Mouse (Mus musculus) CD8-positive naive resting alpha-beta T cell, adult 2 months (primary cell): ENCODE results near the gene Pik3ca.
A peak's percentile ranks its signal among the peaks of the same experiment; 100 is the strongest.

Experiments used
- DNase-seq, 2 experiments: peaks; one replicate each; pipeline ENCODE4 v3.0.0; 2022; ENCODE audit warnings: low read depth in 2 of 2, low spot score in 2 of 2

Pik3ca gene

GRCm38 (mm10) chr3:32441710-32442109 lies 44.2 kb downstream of the Pik3ca start:
- DNase-seq: no peak

DNA sequence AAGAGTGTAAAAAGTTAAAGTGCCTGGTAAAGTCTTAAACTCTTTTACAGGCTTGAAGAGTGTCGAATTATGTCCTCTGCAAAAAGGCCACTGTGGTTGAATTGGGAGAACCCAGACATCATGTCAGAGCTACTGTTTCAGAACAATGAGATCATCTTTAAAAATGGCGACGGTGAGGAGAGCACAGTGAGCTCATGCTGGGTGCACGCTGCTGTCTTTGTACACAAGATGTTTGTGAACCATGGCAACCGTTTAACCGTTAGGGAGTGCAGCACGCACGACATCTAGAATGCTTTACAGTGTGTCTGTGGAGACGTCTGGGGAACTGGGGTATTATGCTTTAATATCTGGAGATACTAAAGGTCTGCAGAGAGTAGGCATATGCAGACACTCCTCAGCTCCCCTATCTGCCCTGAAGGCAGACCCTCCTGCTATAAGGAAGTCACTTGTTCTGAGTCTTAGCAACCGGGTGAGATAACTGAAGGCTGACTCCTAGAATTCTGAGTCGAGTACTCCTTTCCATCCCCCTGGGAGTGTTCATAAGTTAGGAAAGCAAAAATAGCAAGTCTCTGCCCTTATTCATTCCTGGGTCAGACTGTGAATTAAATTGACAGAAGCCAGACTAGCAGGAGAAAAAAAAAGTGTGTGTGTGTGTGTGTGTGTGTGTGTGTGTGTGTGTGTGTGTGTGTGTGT lies 57.0 kb downstream of the Pik3ca start:
- no peak for DNase-seq

DNA sequence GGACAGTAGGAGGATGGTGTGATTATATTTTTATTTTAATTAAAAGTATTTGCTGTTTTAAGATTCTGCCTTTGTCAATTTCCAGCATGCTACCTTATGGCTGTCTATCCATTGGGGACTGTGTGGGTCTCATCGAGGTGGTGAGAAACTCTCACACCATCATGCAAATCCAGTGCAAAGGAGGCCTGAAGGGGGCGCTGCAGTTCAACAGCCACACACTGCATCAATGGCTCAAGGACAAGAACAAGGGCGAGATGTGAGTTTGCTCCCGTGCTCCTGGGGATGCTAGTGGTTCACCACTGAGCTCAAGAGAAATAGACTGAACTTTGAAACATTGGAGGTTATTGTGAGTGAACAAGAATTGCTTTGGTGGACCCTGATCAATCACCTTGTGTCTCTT lies 62.3 kb downstream of the Pik3ca start:
- peak; percentile 14 to 24 for DNase-seq

DNA sequence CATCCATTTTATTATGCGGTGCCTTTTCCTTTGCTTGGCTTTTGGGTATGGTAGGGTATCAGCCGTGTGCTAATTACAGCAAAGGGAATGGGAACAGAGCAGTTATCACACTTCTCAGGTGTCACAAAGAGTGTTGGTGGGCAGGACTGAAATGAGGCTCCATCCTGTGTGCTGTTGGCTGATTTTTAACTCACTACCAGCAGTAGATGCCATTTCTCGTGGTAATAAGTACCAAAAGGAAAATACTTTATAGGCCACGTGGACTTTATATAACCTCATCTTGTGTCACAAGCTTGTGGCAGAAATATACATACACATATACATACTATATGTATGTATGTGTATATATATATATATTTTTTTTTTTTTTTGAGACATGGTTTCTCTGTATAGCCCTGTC lies 69.8 kb downstream of the Pik3ca start:
- no peak for DNase-seq

DNA sequence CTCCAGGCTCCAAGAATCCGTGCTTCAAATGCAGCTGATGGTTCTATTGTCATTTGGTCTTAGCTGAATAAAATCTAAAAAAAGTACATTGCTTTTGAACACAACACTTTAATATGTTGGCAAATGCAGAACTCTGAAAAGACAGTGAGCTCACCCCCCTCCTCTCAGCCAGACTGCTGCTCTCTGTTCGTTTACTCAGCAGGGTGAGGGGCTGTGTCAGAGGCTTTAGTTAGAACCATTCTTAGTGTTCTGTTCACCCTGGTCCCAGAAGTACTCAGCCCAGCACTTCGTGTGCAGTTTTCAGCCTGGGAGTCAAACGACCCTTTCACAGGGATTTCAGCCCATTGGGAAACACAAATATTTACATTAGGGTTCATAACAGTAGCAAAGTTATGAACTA lies 70.9 kb downstream of the Pik3ca start:
- DNase-seq: no peak

DNA sequence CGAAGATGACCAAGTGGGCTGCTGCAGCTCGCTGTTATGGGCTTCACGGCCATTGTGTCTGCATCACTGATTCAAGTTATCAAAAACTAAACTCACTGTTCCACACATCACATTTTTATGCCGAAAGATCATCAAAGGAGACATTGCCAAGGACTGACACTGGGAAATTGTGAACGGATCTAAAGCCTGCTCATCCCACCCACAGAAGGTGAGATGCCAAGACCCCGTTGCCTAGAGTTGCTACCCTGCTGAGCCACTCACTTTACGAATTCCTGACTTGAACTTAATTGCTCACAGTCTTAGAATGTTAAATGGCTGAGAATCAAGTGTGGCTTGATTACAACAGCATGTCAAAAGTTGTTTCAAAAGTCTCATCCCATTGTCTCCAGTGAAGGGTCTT lies 73.0 kb downstream of the Pik3ca start:
- DNase-seq: no peak

- no peak for DNase-seq
Observed at GRCm38 (mm10) chr3:32471098-32471497, 73.6 kb downstream of the Pik3ca start.

- no peak for DNase-seq
Observed at GRCm38 (mm10) chr3:32472191-32472900, 74.9 kb downstream of the Pik3ca start.

GRCm38 (mm10) chr3:32473184-32473583 lies 75.7 kb downstream of the Pik3ca start:
- DNase-seq: no peak

- DNase-seq: no peak
Observed at GRCm38 (mm10) chr3:32479961-32480360, 82.5 kb downstream of the Pik3ca start.

GRCm38 (mm10) chr3:32483035-32483434 lies 85.6 kb downstream of the Pik3ca start:
- no peak for DNase-seq

DNA sequence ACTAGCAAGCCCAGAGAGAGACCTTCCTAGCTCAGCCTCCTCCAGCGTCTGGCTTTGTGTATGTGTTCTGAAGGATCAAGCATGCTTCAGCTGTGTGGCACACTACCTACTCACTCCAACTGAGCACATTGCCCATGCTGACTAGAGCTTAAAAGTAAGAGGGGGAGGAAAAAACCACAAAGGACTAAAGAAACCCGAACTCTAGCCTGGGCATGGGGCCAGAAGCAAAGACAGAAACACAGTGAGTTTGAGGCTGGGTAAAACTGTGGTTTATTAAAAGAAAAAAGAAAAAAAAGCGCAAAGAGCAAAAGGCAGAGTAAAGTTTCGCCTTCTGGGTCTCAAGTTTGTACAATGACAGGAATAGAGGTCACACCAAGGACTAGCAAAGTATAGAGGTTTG lies 89.1 kb downstream of the Pik3ca start:
- DNase-seq: no peak

DNA sequence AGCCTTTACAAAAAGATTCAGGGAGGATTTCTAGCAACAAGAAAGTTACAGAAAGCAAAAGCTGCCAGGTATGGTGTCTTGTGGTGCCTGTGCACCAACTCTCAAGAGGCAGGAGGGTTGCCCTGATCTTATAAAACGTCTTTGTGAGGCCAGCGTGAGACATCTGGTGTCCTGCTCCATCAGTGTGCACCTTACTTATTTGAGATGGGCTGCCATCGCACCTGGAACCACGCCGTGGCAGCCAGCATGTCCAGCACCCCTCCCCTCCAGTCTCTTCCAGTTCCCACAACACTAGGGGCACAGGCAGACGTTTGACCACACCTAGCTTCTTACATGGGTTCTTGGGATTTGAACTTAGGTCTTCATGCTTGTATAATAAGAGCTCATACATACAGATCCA lies 90.7 kb downstream of the Pik3ca start:
- DNase-seq: no peak

DNA sequence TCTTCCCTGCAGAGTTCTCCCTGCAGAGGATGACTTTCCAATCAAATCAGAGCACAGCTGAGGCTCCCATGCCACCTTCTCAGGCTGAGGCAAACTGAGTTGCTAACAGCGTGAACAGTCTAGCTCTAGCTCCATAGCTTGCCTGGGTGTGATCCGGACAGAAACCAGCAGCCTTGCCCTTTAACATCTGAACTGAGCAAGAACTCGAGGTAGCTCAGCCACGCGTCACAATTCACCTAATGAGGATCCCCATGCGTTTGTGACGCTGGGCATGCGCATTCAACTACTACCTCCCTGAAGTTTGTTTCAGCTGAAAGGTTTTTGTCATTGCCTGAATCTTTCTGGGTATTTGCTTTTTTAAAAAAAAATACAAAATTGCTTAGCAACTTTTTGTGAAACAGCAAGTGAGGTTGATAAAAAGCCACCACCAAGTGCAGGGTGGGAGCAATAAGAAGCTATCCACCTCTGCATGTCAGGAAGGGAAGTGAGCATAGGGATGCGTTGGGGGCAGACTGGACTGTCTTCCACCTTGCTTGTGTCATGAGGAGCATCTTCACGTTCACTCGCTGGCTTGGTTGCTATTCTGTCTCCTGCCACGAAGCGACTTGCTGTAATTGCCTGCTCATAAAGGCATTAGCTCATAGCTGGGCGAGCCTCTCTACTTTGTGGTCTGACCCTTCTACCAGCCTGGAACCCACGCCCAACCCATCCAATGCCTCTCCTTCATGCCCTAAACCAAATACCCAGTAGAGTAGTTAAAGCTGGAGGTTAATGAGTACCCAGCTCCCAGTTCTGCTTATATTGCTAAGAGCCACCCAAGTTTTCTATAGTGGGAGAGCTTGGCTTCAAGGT lies 92.8 kb downstream of the Pik3ca start:
- no peak for DNase-seq

GRCm38 (mm10) chr3:32490928-32491315 lies 93.5 kb downstream of the Pik3ca start:
- DNase-seq: no peak

- no peak for DNase-seq
Observed at GRCm38 (mm10) chr3:32492097-32493090, 94.9 kb downstream of the Pik3ca start, which contains the start of gene Kcnmb3. Gene Kcnmb3, minus strand, starts transcription at chr3:32492231.

DNA sequence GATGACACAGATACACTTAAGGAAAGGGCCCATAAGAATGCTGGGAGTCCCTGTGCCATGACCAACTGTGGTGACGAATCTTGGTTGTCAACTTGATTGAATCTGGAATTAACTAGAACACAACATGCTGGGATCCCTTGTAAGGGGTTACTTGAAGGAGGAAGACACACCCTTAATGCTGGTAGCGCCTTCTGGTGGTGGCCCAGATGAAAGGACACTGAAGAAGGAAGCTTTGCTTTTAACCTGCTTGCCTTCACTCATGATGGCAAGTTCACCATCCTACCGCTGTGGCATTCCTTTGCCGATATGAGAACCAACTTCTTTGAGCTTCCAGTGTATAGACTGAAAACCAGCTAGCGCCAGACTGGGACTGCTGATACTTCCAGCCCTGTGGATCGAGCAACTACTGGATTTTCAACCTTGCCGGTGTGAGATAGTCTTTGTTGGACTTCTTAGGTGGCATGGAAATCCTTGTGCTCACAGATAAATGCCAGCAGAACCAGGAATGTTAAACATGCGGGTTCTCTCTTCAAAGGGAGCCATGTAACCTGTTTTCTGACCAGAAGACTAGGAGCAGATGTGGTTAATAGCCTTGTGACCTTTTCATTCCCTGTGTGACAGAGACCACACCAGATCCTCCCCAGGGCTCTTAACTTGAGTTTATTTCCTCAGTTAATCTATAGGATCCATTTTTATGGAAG lies 97.1 kb downstream of the Pik3ca start:
- no peak for DNase-seq

- DNase-seq: no peak
Observed at GRCm38 (mm10) chr3:32495088-32495770, 97.8 kb downstream of the Pik3ca start.
